Comparison of ENCODE assay signal across 14 mouse cellular contexts in genomic region chr7:79881901-79882300, GRCm38 (mm10).
"Had no signal": no experiment of that assay in that cellular context is flagged by ENCODE, and none has a peak within 500 bp of the region (broad histone marks: within the 10 kb centered on the region; RNA-seq: fewer than 3 reads in every experiment).

No protein-coding gene starts in this region.

- DNase-seq: kidney, postnatal 10 days; lung, embryonic 14.5 days; lung, postnatal 10 days; lung, postnatal 4 days; thymus, adult 18-20 months; thymus, postnatal 14 days had no signal

- H3K4me1 ChIP-seq: liver, embryonic 12.5 days; midbrain, embryonic 12.5 days had no signal

- H3K9me3 ChIP-seq: limb, embryonic 15.5 days; liver, embryonic 12.5 days; megakaryocyte, embryonic 14.5 days; midbrain, embryonic 12.5 days had no signal

- ATAC-seq: inflammation-experienced regulatory T-cells, adult 6 months; intestine, postnatal 0 days; liver, embryonic 12.5 days; midbrain, embryonic 16.5 days had no signal

- H3K4me2 ChIP-seq: limb, embryonic 15.5 days; liver, embryonic 12.5 days; lung, embryonic 14.5 days; midbrain, embryonic 12.5 days had no signal

- H3K4me3 ChIP-seq: left cerebral cortex, adult 2 months; limb, embryonic 15.5 days; liver, embryonic 12.5 days; megakaryocyte, embryonic 14.5 days; midbrain, embryonic 12.5 days had no signal

- H3K27me3 ChIP-seq: limb, embryonic 15.5 days; liver, embryonic 12.5 days; midbrain, embryonic 12.5 days had no signal

- H3K27ac ChIP-seq: left cerebral cortex, adult 2 months; liver, embryonic 12.5 days; midbrain, embryonic 12.5 days had no signal

- H3K9ac ChIP-seq: limb, embryonic 15.5 days; liver, embryonic 12.5 days; lung, embryonic 14.5 days; midbrain, embryonic 12.5 days had no signal
